Mouse (Mus musculus): ENCODE measurements at regions not wholly inside any gene's neighbourhood (a gene's known extent, or its start where the extent isn't known, plus 50 kb on each side); places are given as distances from the start of the nearest gene placed in this dataset.

DNA sequence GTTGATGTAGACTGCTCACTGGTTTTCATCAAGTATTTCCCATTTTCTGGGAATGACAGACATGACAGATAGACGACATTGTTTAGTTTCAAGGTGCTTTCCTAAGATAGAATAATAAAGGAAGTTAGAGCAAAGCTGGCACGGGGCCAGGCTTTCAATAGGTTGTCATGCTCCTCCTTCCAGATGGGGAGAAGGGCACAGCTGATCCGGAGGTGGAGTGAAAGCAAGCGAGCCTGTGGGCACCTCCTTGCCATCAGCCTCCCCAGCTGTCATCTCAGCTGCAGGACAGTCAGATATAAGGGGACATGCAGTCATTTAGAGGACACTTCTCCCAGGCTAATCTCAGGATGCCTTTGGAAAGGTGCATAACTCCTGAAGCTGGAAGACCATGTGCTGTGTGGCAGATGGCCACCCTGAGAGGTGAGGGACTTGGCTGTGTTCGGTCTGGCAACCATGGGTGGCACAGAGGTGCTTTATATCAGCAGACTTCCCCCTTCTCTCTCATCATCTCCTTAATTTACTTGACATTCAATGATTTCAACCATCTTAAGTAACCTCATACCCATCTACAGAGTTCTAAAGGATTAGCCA lies 318.6 kb downstream of the Epm2a start:
- TF ChIP-seq EP300 (IDR thresholded peaks at IDR 0.05; ENCODE audit: low read depth) (no peak), CTCF (IDR thresholded peaks at IDR 0.05; ENCODE audit: low read depth) (no peak)
